Mouse (Mus musculus) hindbrain, embryonic 14.5 days (tissue): ENCODE results near the gene Myct1. TPM values are rescaled to one million over a fixed set of nuclear protein-coding genes. Genes with fewer than 3 reads are reported as not detected.

Experiments used
- ATAC-seq: fragments of 200-750 bp; cut with Nextera tagmentation; 2 replicates; pipeline ENCODE4 v1.8.0; 2017; ENCODE audit warnings: moderate number of reproducible peaks, mild to moderate bottlenecking, moderate TSS enrichment, moderate library complexity; ENCODE audit not compliant: low FRiP score
- DNase-seq: peaks from one replicate; pipeline ENCODE4 v3.0.0-alpha.2; 2015; ENCODE audit warnings: low spot score
- H3K27ac ChIP-seq: fragments of 300-500 bp; sonication (generic); 2 replicates; pipeline ENCODE4 v1.5.1; 2014; ENCODE audit warnings: mild to moderate bottlenecking, moderate library complexity
- H3K27me3 ChIP-seq: fragments of 300-500 bp; sonication (generic); 2 replicates; pipeline ENCODE4 v1.6.1; 2014; ENCODE audit warnings: mild to moderate bottlenecking, low read length, mixed read lengths; ENCODE audit not compliant: control insufficient read depth, insufficient read depth
- H3K36me3 ChIP-seq: fragments of 300-500 bp; sonication (generic); replicated peaks from 2 replicates; pipeline ENCODE4 v1.6.1; 2014; ENCODE audit not compliant: control insufficient read depth, insufficient read depth
- H3K4me1 ChIP-seq: fragments of 300-500 bp; sonication (generic); replicated peaks from 2 replicates; pipeline ENCODE4 v1.6.1; 2014; ENCODE audit warnings: antibody characterized with exemption, low read length, mixed read lengths; ENCODE audit not compliant: control insufficient read depth, insufficient read depth
- H3K4me2 ChIP-seq: fragments of 300-500 bp; sonication (generic); replicated peaks from 2 replicates; pipeline ENCODE4 v1.6.1; 2014; ENCODE audit warnings: mild to moderate bottlenecking, moderate library complexity
- H3K4me3 ChIP-seq: fragments of 300-500 bp; sonication (generic); replicated peaks from 2 replicates; pipeline ENCODE4 v1.5.1; 2014; ENCODE audit warnings: mild to moderate bottlenecking, low read length
- H3K9ac ChIP-seq: fragments of 300-500 bp; sonication (generic); 2 replicates; pipeline ENCODE4 v1.6.1; 2014
- H3K9me3 ChIP-seq: fragments of 300-500 bp; sonication (generic); 2 replicates; pipeline ENCODE4 v1.6.1; 2016; ENCODE audit warnings: low read length; ENCODE audit not compliant: control insufficient read depth
- WGBS: fragments of 180-500 bp; shearing (Covaris S2); extraction: QIAGEN DNeasy Blood & Tissue Kit; methylation state at CpG from one replicate; pipeline ENCODE4 v1.1.7; 2014; 5-methylcytosine and 5-hydroxymethylcytosine counted together
- polyA plus RNA-seq: library from polyadenylated mRNA; unstranded; fragments of >200 nt; fragmentation: Nextera tagmentation; extraction: Ambion mirVana; gene quantifications from 2 replicates; pipeline ENCODE4 v1.2.1, GENCODE M21; 2014

Gene Myct1
- polyA plus RNA-seq, 1 experiment from 2014 or later, result 1.3 TPM

GRCm38 (mm10) chr10:5560526-5560925 is 33.0 kb upstream of the Myct1 start:
- 83% methylated on average over 4 of the region's 4 CpGs for WGBS
- H3K4me2 ChIP-seq, result no peak overlapping the region
- no peaks in the 10 kb centered on the region for H3K4me1 ChIP-seq
- no peak overlapping the region for H3K4me3 ChIP-seq
- ATAC-seq (no peak), DNase-seq (no peak)
- H3K27ac ChIP-seq, result no peak overlapping the region
- no peaks in the 10 kb centered on the region for H3K9me3 ChIP-seq
- H3K27me3 ChIP-seq, result no peaks in the 10 kb centered on the region
- H3K36me3 ChIP-seq, result no peaks in the 10 kb centered on the region
- no peak overlapping the region for H3K9ac ChIP-seq

DNA sequence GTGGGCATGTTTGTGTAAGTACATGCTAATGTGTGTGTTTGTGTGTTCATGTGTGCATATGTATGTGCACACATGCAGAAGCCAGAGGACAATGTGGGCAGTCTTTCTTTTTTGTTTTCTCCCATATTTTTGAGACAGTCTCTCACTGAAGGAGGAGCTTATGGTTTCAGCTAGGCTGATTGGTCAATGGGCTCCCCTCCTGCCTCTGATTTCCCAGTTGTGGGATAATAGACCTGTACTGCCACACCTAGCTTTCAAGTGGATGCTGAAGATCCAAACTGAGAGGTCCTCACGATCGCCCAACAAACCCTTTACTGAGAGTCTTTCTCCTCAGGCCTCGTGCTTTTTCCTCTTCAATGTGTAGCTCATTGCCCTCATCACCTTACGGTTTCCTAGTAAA is 31.9 kb upstream of the Myct1 start:
- no peak overlapping the region for H3K4me3 ChIP-seq
- no peak overlapping the region for H3K9ac ChIP-seq
- no peaks in the 10 kb centered on the region for H3K9me3 ChIP-seq
- 89% methylated on average over 4 of the region's 4 CpGs for WGBS
- no peak overlapping the region for H3K4me2 ChIP-seq
- DNase-seq (no peak), ATAC-seq (no peak)
- H3K36me3 ChIP-seq, result no peaks in the 10 kb centered on the region
- H3K4me1 ChIP-seq, result no peaks in the 10 kb centered on the region
- no peaks in the 10 kb centered on the region for H3K27me3 ChIP-seq
- no peak overlapping the region for H3K27ac ChIP-seq

- H3K9ac ChIP-seq, result no peak overlapping the region
- no peak for DNase-seq
- ATAC-seq, result no peak
- H3K9me3 ChIP-seq, result no peaks in the 10 kb centered on the region
- H3K4me1 ChIP-seq, result no peaks in the 10 kb centered on the region
- H3K4me2 ChIP-seq, result no peak overlapping the region
- 95% methylated on average over 4 of the region's 4 CpGs for WGBS
- no peak overlapping the region for H3K27ac ChIP-seq
- no peaks in the 10 kb centered on the region for H3K27me3 ChIP-seq
- H3K36me3 ChIP-seq, result no peaks in the 10 kb centered on the region
- no peak overlapping the region for H3K4me3 ChIP-seq
These were observed 24.6 kb upstream of the Myct1 start for GRCm38 (mm10) chr10:5568991-5569390.

DNA sequence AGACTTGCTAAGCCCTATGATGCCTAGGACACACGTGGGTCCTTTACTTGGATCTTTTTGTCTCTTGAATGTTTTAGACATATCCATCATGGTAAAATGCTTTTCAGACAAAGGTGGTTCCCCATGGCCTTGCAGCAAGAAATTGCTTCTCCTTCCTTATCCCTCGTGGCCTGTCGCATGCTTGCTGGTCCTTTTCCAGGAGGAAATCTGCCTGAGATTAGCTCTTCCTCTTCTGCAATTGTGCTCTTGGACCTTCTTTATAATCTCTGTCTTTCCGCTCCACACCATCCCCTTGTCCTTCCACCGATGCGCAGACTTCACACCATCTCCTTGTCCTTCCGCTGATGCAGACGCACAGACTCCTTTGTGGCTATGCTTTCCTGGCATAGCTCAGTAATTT is 23.5 kb upstream of the Myct1 start:
- Histone ChIP-seq H3K27me3 (no peaks in the 10 kb centered on the region), H3K4me3 (no peak overlapping the region), H3K27ac (no peak overlapping the region), H3K9me3 (no peaks in the 10 kb centered on the region), H3K9ac (no peak overlapping the region), H3K4me2 (no peak overlapping the region), H3K36me3 (no peaks in the 10 kb centered on the region), H3K4me1 (no peaks in the 10 kb centered on the region)
- ATAC-seq (no peak), DNase-seq (no peak)
- WGBS, result 87% methylated on average over 8 of the region's 8 CpGs

DNA sequence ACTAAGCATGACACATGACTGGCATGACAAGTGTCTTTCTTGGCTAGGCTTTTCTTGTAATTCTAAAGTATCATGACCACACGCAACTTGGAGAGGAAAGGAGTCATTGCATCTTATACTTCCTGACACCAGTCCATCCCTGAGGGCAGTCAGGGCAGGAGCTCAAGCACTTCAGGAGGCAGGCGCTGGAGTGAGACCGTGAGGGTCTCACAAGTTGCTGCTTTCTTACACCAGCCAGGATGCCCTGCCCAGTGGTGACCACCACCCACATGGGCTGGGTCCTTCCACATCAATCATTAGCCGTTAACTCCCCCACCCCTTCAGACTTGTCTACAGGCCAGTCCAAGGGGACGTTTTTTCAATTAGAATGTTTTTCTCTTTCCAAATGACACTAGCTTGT is 22.2 kb upstream of the Myct1 start:
- Histone ChIP-seq H3K27ac (no peak overlapping the region), H3K9ac (no peak overlapping the region), H3K4me1 (no peaks in the 10 kb centered on the region), H3K4me2 (no peak overlapping the region), H3K4me3 (no peak overlapping the region), H3K27me3 (no peaks in the 10 kb centered on the region), H3K9me3 (no peaks in the 10 kb centered on the region), H3K36me3 (no peaks in the 10 kb centered on the region)
- ATAC-seq, result no peak
- no peak for DNase-seq
- 78% methylated on average over 5 of the region's 5 CpGs for WGBS

- no peak overlapping the region for H3K27ac ChIP-seq
- H3K4me1 ChIP-seq, result no peaks in the 10 kb centered on the region
- H3K9ac ChIP-seq, result no peak overlapping the region
- no peak overlapping the region for H3K4me2 ChIP-seq
- H3K36me3 ChIP-seq, result no peaks in the 10 kb centered on the region
- H3K9me3 ChIP-seq, result no peaks in the 10 kb centered on the region
- no peak for ATAC-seq
- no peaks in the 10 kb centered on the region for H3K27me3 ChIP-seq
- no peak overlapping the region for H3K4me3 ChIP-seq
- 62% methylated on average over 2 of the region's 2 CpGs for WGBS
- no peak for DNase-seq
These were observed 20.2 kb upstream of the Myct1 start for GRCm38 (mm10) chr10:5573328-5573727.

DNA sequence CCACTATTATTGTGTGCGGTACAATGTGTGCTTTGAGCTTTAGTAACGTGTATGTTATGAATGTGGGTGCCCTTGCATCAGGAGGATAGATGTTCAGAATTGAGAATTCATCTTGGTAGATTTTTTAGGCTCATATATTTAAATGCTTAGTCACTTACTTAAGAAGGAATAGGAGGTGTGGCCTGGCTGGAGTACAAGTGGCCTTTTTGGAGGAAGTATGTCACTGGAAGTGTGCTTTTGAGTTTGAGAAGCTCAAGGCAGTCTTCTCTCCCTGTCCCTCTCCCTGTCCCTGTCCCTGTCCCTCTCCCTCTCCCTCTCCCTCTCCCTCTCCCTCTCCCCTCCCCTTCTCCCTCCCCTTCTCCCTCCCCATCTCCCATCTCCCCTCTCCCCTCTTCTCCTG is 2.5 kb upstream of the Myct1 start:
- WGBS, result 94% methylated on average over 2 of the region's 2 CpGs
- H3K9ac ChIP-seq, result no peak overlapping the region
- H3K27ac ChIP-seq, result no peak overlapping the region
- H3K4me2 ChIP-seq, result no peak overlapping the region
- H3K36me3 ChIP-seq, result no peaks in the 10 kb centered on the region
- ATAC-seq (no peak), DNase-seq (no peak)
- H3K9me3 ChIP-seq, result no peaks in the 10 kb centered on the region
- no peaks in the 10 kb centered on the region for H3K27me3 ChIP-seq
- H3K4me1 ChIP-seq, result no peaks in the 10 kb centered on the region
- no peak overlapping the region for H3K4me3 ChIP-seq

- no peak for DNase-seq
- Histone ChIP-seq H3K27ac (no peak overlapping the region), H3K4me1 (no peaks in the 10 kb centered on the region), H3K9me3 (no peaks in the 10 kb centered on the region), H3K4me3 (no peak overlapping the region), H3K27me3 (no peaks in the 10 kb centered on the region), H3K4me2 (no peak overlapping the region), H3K36me3 (no peaks in the 10 kb centered on the region), H3K9ac (no peak overlapping the region)
- WGBS, result 82% methylated on average over 4 of the region's 4 CpGs
- ATAC-seq, result no peak
These were observed 1.6 kb upstream of the Myct1 start for GRCm38 (mm10) chr10:5591996-5592395.

DNA sequence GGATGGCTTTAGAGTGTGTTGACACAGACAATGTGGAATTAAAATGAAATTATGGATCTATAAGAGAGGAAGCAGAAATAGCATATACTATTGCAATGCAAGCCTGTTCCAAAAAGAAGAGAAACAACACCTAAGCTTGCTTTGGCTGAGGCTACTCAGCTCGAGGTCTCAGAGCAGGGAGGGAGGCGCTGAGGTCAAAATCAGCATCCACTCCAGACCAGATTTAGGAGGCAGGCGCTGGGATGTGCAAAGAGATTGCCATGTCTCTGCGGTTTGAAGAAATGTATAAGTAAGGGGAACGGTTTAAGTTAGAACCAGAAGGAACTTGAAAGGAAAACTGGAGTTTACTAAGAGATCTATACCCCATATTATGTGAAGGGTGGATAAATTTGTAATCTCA is 882 bp downstream of the Myct1 start:
- ATAC-seq, result no peak
- no peak overlapping the region for H3K9ac ChIP-seq
- H3K27me3 ChIP-seq, result no peaks in the 10 kb centered on the region
- H3K27ac ChIP-seq, result no peak overlapping the region
- no peaks in the 10 kb centered on the region for H3K36me3 ChIP-seq
- H3K4me3 ChIP-seq, result no peak overlapping the region
- H3K4me2 ChIP-seq, result no peak overlapping the region
- no peaks in the 10 kb centered on the region for H3K9me3 ChIP-seq
- no peak for DNase-seq
- no peaks in the 10 kb centered on the region for H3K4me1 ChIP-seq
- WGBS, result 70% methylated on average over 5 of the region's 5 CpGs

DNA sequence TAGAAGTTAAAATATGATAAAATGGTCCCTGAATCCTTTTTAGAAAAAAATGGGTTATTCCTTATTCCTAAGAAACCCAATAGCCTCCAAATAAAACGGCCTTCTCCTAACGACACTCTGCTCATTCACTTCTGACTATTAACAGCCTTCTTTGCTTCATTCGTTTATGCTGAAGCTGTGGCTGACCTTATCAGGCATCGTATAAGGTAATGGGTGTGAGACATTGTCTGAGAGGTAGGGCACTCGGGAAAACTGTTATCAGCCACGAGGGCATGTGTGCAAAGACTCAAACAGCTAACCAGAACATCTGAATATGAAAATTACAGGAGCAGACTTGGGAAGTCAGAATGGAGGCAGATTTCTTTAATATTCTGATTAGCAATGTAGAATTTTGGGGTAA is 3.0 kb downstream of the Myct1 start:
- H3K9me3 ChIP-seq, result no peaks in the 10 kb centered on the region
- H3K4me3 ChIP-seq, result no peak overlapping the region
- H3K27me3 ChIP-seq, result no peaks in the 10 kb centered on the region
- no peak overlapping the region for H3K27ac ChIP-seq
- 70% methylated on average over 6 of the region's 6 CpGs for WGBS
- H3K4me1 ChIP-seq, result no peaks in the 10 kb centered on the region
- no peak overlapping the region for H3K4me2 ChIP-seq
- no peak for DNase-seq
- ATAC-seq, result no peak
- no peak overlapping the region for H3K9ac ChIP-seq
- H3K36me3 ChIP-seq, result no peaks in the 10 kb centered on the region
